Mouse (Mus musculus): ENCODE results near the gene Dbx1. TPM values are rescaled to one million over a fixed set of nuclear protein-coding genes. Genes with fewer than 3 reads are reported as not detected.

Dbx1 gene
- total and polyA plus RNA-seq, 3 experiments: not detected

DNA sequence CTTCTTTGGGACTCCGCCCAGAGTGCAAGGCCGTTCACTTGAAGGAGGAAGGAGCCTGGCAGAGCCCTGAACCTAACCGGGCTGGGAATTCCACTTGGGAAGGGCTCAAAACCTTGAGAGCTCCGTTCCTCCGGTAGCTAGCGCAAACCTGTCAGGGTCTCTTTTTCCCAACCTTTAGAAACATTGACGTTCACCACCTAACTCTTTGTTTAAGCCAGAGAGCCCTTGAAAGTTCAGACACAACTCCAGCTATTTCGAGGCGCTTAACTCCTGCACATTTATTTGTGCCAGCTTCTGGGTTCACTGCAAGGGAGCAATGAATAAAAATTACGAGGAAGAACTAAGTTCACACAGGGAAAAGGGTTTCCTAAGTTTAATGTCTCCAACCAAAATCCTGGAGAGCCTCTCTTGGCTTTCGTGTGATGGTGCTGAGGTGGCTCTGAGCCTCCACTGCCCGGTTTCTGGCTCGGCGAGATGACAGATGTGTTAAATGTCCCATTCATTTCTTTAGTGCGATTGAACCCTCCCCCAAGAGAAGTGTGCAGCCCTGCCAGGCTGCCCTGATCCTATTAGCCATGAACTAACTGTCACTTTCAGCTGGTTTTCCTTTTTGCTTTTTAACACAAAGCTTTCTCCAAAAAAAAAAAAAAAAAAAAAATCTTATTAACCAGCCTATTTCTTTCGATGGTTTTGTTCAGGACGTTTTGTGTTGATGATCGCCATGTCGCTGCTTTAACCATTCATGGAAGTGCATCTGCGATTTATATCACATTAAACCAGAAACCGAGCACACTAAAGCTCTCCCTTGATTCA, 1.4 kb upstream of the Dbx1 start:
- no peak for DNase-seq (ENCODE audit: low read depth, low spot score)
- TF ChIP-seq JUND (IDR thresholded peaks at IDR 0.05; ENCODE audit: low read depth, low read length): no peak
- no peak for TF ChIP-seq UBTF (IDR thresholded peaks at IDR 0.05; ENCODE audit: borderline replicate concordance, insufficient read depth, low read depth, low read length)
- TF ChIP-seq TBP (IDR thresholded peaks at IDR 0.05; ENCODE audit: low read depth, low read length): no peak
- TF ChIP-seq ZMIZ1 (IDR thresholded peaks at IDR 0.05; ENCODE audit: low read depth, low read length): no peak
- no peak for TF ChIP-seq ZC3H11A (IDR thresholded peaks at IDR 0.05; ENCODE audit: low read depth, low read length)
- TF ChIP-seq RCOR1 (IDR thresholded peaks at IDR 0.05; ENCODE audit: low read depth, low read length): no peak
- TF ChIP-seq KAT2A (conservative IDR thresholded peaks at IDR 0.05; ENCODE audit: low read depth, low read length): no peak
- Histone ChIP-seq H3K9me3 (replicated peaks; ENCODE audit: insufficient read depth, low read length) (no peaks in the 10 kb centered on the region), H3K9ac (ENCODE audit: control insufficient read depth, low read depth, low read length, poor library complexity, severe bottlenecking) (no peak overlapping the region), H3K79me2 (ENCODE audit: control insufficient read depth, insufficient read depth, low read length, poor library complexity) (no peaks in the 10 kb centered on the region), H3K4me1 (ENCODE audit: control insufficient read depth in 1 of 2, insufficient read depth in 2 of 2, low read length in 2 of 2) (no peaks in the 10 kb centered on the region), H3K27me3 (ENCODE audit: control insufficient read depth in 1 of 2, insufficient read depth in 2 of 2, low read length in 2 of 2) (no peaks in the 10 kb centered on the region), H3K4me3 (ENCODE audit: control insufficient read depth in 1 of 2, insufficient read depth in 1 of 2, low read depth in 2 of 2, low read length in 2 of 2) (no peak overlapping the region), H3K27ac (ENCODE audit: control insufficient read depth, low read depth, low read length) (no peak overlapping the region), H3K36me3 (ENCODE audit: control insufficient read depth in 1 of 2, insufficient read depth in 2 of 2, low read length in 2 of 2) (no peaks in the 10 kb centered on the region)

DNA sequence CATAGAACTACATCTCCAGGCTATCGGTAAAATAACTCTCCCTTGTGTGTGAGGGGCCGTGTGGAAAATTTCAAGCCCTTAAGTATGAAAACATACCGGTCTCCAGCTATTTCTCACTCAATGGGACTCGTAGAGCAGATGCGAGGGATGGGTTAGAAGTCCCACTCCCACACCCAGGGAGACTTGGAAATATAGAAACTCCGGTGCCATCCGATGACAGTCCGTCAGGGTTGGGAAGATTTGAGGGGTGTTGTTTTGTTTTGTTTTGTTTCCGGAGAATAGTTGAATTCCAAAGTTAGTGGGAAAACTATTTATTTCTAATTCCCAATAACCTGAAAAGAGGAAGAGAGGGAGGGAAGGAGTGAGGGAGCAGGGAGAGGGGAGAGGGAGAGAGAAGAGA, 632 bp upstream of the Dbx1 start:
- Histone ChIP-seq H3K27me3 (ENCODE audit: control insufficient read depth in 1 of 2, insufficient read depth in 2 of 2, low read length in 2 of 2) (no peaks in the 10 kb centered on the region), H3K79me2 (ENCODE audit: control insufficient read depth, insufficient read depth, low read length, poor library complexity) (no peaks in the 10 kb centered on the region)

DNA sequence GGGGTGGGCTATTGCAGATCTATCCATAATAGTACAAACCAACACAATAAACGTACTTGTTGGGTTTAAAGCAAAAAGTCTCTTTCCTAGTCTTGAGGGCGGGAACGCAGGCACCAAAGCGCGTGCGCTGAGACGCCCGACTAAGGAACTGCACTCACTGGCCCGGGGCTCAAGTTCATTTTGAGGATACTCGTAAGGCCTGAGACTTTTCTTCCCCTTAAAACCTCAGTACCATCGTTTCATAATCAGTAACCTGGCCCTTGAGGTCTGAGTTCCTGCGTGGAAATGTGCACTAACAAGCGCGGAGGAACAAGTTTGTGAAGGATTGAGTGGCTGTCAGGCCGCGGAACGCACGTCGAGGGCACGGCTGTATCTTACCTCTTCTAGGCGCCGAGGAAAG, 678 bp downstream of the Dbx1 start:
- Histone ChIP-seq H3K27me3 (ENCODE audit: control insufficient read depth in 1 of 2, insufficient read depth in 2 of 2, low read length in 2 of 2) (no peaks in the 10 kb centered on the region), H3K79me2 (ENCODE audit: control insufficient read depth, insufficient read depth, low read length, poor library complexity) (no peaks in the 10 kb centered on the region), H3K9me3 (replicated peaks; ENCODE audit: insufficient read depth, low read length) (no peaks in the 10 kb centered on the region), H3K9ac (ENCODE audit: control insufficient read depth, low read depth, low read length, poor library complexity, severe bottlenecking) (no peak overlapping the region), H3K4me1 (ENCODE audit: control insufficient read depth in 1 of 2, insufficient read depth in 2 of 2, low read length in 2 of 2) (no peaks in the 10 kb centered on the region), H3K36me3 (ENCODE audit: control insufficient read depth in 1 of 2, insufficient read depth in 2 of 2, low read length in 2 of 2) (no peaks in the 10 kb centered on the region), H3K4me3 (ENCODE audit: control insufficient read depth in 1 of 2, insufficient read depth in 1 of 2, low read depth in 2 of 2, low read length in 2 of 2) (no peak overlapping the region), H3K27ac (ENCODE audit: control insufficient read depth, low read depth, low read length) (no peak overlapping the region)
- DNase-seq (ENCODE audit: low read depth, low spot score): no peak
- TF ChIP-seq MAX (IDR thresholded peaks at IDR 0.05; ENCODE audit: low read length) (no peak), JUND (IDR thresholded peaks at IDR 0.05; ENCODE audit: low read depth, low read length) (no peak), NELFE (IDR thresholded peaks at IDR 0.05; ENCODE audit: low read depth, low read length) (no peak), POLR2AphosphoS2 (IDR thresholded peaks at IDR 0.05; ENCODE audit: low read length) (no peak), GATA1 (IDR thresholded peaks at IDR 0.05; ENCODE audit: low read depth, low read length) (no peak), BHLHE40 (IDR thresholded peaks at IDR 0.05; ENCODE audit: borderline replicate concordance, low read depth, low read length) (no peak), POLR2A (IDR thresholded peaks at IDR 0.05; ENCODE audit: control insufficient read depth in 1 of 2, insufficient read depth in 1 of 2, low read depth in 1 of 2, low read length in 2 of 2, poor library complexity in 1 of 2) (no peak)

More for the DNA sequence above, 632 bp upstream of the Dbx1 start:
- H3K27ac ChIP-seq (ENCODE audit: control insufficient read depth, low read depth, low read length): no peak overlapping the region
- H3K4me3 ChIP-seq (ENCODE audit: control insufficient read depth in 1 of 2, insufficient read depth in 1 of 2, low read depth in 2 of 2, low read length in 2 of 2): no peak overlapping the region
- TF ChIP-seq CHD2 (IDR thresholded peaks at IDR 0.05; ENCODE audit: low read length) (no peak), UBTF (IDR thresholded peaks at IDR 0.05; ENCODE audit: borderline replicate concordance, insufficient read depth, low read depth, low read length) (no peak), MXI1 (IDR thresholded peaks at IDR 0.05; ENCODE audit: low read depth, low read length) (no peak), MAZ (IDR thresholded peaks at IDR 0.05; ENCODE audit: low read depth, low read length) (no peak), CTCF (IDR thresholded peaks at IDR 0.05 in 2 of 3, conservative IDR thresholded peaks at IDR 0.05 in 1 of 3; ENCODE audit: control insufficient read depth in 1 of 3, insufficient read depth in 1 of 3, low read depth in 2 of 3, low read length in 3 of 3, poor library complexity in 1 of 3, severe bottlenecking in 1 of 3) (no peak), TBP (IDR thresholded peaks at IDR 0.05; ENCODE audit: low read depth, low read length) (no peak), HCFC1 (IDR thresholded peaks at IDR 0.05; ENCODE audit: low read depth, low read length) (no peak), SIN3A (IDR thresholded peaks at IDR 0.05; ENCODE audit: low read length) (no peak), RCOR1 (IDR thresholded peaks at IDR 0.05; ENCODE audit: low read depth, low read length) (no peak), MYB (IDR thresholded peaks at IDR 0.05; ENCODE audit: low read depth, low read length) (no peak), GABPA (IDR thresholded peaks at IDR 0.05; ENCODE audit: low read depth, low read length) (no peak), TAL1 (IDR thresholded peaks at IDR 0.05; ENCODE audit: low read length) (no peak), JUND (IDR thresholded peaks at IDR 0.05; ENCODE audit: low read depth, low read length) (no peak), GATA1 (IDR thresholded peaks at IDR 0.05; ENCODE audit: low read depth, low read length) (no peak)
- no peak overlapping the region for H3K9ac ChIP-seq (ENCODE audit: control insufficient read depth, low read depth, low read length, poor library complexity, severe bottlenecking)
- H3K4me1 ChIP-seq (ENCODE audit: control insufficient read depth in 1 of 2, insufficient read depth in 2 of 2, low read length in 2 of 2): no peaks in the 10 kb centered on the region
- no peak for DNase-seq (ENCODE audit: low read depth, low spot score)
- no peaks in the 10 kb centered on the region for H3K9me3 ChIP-seq (replicated peaks; ENCODE audit: insufficient read depth, low read length)
- no peaks in the 10 kb centered on the region for H3K36me3 ChIP-seq (ENCODE audit: control insufficient read depth in 1 of 2, insufficient read depth in 2 of 2, low read length in 2 of 2)

Data from MEL (cell line).